Mouse (Mus musculus) brain, embryonic 14.5 days (tissue): ENCODE measurements around the gene Rxra. TPM values are rescaled to one million over a fixed set of nuclear protein-coding genes. Genes with fewer than 3 reads are reported as not detected.

Experiments used
- DNase-seq: peaks from one replicate; pipeline ENCODE4 v3.0.0-alpha.2; 2011; ENCODE audit warnings: low read depth
- CTCF ChIP-seq: fragments of 200-500 bp; IDR thresholded peaks from 2 replicates; pipeline ENCODE4 v1.5.1; 2012; ENCODE audit warnings: inconsistent platforms, mild to moderate bottlenecking, moderate library complexity, borderline replicate concordance; ENCODE audit not compliant: insufficient read depth, insufficient read length; ENCODE audit errors: extremely low read depth
- POLR2A ChIP-seq: fragments of 200-500 bp; IDR thresholded peaks from 2 replicates; pipeline ENCODE4 v1.6.1; 2012; ENCODE audit warnings: mild to moderate bottlenecking, inconsistent platforms, borderline replicate concordance; ENCODE audit not compliant: poor library complexity, insufficient read depth, insufficient read length, severe bottlenecking; ENCODE audit errors: extremely low read depth
- polyA plus RNA-seq: library from polyadenylated mRNA; depleted of rRNA; stranded (reverse); fragments of >200 nt; gene quantifications from 2 replicates; pipeline ENCODE4 v1.2.3, GENCODE M21; 2012

The Rxra gene
- polyA plus RNA-seq, 1 experiment = 20.4 TPM

DNA sequence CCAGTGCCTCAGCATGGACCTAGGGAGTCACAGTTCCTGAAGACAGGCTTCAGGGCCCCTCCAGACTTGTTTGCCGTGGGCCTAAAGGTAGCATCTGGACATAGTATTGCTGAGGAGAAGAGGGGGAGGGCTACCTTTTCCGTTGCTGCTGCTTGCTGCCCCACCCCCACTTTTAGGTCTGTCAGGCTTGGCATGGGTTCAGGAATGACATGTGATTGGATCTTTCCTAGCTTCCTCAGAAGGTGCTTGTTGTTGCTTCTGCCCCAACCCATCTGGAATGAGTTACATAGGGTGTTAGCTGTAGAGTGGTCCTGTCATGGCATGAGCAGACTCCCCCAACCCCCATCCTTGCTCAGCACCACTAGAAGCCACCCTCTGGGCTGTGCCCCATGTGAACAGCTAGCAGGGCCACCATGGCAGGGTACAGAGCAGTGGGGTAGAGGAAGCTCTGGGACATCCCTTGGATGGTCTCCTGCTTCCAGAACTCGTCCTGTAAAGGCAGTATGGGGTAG, 34.7 kb downstream of the Rxra start:
- TF ChIP-seq POLR2A (no peak), CTCF (no peak)
- DNase-seq = peak; percentile 65

GRCm38 (mm10) chr2:27712626-27713025, 36.4 kb downstream of the Rxra start:
- no peak for TF ChIP-seq POLR2A
- DNase-seq = no peak

DNA sequence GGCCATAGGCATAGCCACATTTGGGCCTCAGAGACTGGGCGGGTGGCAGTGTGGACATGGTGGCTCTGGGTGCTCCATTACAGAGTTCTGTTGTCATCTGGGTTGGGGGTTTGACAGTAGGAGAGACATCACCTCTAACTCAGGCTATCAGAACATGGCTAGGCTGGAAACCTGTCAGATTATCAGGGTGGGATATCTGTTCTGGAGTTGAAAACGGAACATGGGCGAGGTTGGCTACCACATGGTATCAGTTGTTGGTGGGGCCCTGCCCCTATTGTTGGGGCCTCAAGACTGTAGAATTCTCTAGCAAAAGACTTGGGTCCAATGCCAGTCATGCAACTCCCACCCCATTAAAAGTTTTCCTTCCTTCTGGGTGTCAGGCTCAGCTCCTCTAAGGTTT, 37.1 kb downstream of the Rxra start:
- no peak for TF ChIP-seq POLR2A
- no peak for TF ChIP-seq CTCF
- no peak for DNase-seq

GRCm38 (mm10) chr2:27714131-27714530, 37.9 kb downstream of the Rxra start:
- TF ChIP-seq CTCF (no peak), POLR2A (no peak)
- no peak for DNase-seq

DNA sequence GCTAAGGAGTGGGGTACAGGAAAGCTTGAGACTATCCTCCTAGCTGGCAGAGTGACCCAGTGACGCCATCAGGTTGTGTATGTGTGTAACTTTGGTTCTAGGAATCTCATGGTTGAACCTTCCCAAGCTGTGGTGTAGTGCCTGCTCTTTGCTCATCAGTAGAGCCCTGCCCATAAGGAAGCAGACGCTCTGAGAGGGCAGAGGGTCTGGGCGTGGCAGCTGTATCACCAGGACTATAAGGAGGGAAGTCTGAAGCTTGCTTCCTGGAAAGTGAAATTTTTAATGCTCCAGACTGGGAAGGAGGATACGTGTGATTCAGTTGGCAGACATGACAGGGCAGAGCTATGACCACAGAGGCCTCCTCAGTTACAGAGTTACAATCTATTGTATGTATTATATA, 39.0 kb downstream of the Rxra start:
- TF ChIP-seq CTCF (no peak), POLR2A (no peak)
- DNase-seq = no peak

- TF ChIP-seq POLR2A (no peak), CTCF (no peak)
- DNase-seq = no peak
These were observed 40.1 kb downstream of the Rxra start for GRCm38 (mm10) chr2:27716339-27716738.

DNA sequence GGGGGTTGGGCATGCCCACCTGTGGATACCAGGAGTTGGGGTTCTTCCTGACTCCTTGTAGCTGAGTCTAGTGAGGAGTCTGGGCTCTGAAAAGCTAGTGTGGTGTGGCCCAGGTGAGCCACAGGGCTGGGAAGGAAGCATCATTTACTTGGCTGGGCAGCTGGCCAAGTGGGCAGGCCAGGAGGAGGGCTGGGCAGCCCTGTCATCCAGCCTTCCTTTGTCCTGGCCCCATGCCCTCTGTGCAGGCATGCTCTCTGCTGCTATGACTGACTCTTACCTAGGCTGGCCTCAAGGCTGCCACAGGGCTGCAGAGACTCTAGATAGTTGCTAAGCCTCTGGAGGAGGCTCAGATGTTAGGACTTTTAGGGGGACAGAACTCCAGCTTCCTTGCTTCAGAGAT, 42.0 kb downstream of the Rxra start:
- TF ChIP-seq POLR2A (no peak), CTCF (no peak)
- peak; percentile 52 for DNase-seq

GRCm38 (mm10) chr2:27719601-27720000, 43.4 kb downstream of the Rxra start:
- no peak for TF ChIP-seq POLR2A
- TF ChIP-seq CTCF = no peak
- DNase-seq = peak; percentile 70

DNA sequence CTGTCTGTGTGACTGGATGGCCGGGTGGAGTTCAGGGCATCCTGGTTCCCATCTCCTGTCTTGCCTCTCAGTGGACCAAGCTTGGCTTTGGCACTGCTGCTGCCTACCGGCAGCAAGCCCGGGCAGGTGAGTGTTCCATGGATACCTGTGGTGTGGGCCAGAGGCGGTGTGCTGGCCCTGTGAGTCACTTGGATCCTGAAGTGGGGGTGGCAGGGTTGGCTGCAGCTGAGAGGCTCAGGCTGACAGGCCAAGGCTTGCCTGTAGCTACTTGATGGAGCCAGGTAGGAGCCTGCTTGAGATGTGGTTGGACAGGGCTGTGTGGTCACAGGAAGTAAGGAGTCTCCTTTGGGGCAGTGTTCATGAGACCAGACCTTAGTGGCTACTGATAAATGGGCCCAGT, 45.4 kb downstream of the Rxra start:
- TF ChIP-seq POLR2A = no peak
- TF ChIP-seq CTCF = no peak
- DNase-seq = no peak

DNA sequence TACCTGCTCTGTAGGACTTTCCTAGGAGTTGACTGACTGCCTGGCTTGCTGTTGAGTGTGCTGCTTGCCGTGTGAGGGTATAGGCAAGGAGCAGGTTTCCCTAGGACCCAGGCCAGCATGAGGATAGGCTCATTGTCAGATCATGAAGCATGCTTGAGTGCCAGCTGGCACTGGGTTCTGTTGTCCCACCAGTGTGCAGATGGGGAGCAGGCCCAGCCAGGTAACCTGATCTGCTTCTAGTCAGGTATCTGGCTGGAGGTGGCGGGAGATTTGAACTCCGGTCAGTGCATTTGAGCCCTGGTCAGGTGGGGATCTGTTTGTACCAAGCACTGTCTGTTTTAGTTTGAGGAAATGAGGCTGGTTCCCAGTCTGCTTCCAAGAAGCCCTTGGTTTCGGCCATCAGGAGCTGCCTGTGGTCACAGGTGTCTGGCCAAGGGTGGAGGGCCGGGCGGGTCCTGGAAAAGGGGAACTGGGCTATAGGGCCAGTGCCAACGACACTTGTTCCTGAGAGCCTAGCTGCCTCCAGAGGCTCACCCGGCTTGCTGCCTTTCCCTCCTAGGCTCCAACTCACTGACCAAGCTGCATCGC, 48.6 kb downstream of the Rxra start:
- TF ChIP-seq POLR2A (no peak), CTCF (no peak)
- no peak for DNase-seq

DNA sequence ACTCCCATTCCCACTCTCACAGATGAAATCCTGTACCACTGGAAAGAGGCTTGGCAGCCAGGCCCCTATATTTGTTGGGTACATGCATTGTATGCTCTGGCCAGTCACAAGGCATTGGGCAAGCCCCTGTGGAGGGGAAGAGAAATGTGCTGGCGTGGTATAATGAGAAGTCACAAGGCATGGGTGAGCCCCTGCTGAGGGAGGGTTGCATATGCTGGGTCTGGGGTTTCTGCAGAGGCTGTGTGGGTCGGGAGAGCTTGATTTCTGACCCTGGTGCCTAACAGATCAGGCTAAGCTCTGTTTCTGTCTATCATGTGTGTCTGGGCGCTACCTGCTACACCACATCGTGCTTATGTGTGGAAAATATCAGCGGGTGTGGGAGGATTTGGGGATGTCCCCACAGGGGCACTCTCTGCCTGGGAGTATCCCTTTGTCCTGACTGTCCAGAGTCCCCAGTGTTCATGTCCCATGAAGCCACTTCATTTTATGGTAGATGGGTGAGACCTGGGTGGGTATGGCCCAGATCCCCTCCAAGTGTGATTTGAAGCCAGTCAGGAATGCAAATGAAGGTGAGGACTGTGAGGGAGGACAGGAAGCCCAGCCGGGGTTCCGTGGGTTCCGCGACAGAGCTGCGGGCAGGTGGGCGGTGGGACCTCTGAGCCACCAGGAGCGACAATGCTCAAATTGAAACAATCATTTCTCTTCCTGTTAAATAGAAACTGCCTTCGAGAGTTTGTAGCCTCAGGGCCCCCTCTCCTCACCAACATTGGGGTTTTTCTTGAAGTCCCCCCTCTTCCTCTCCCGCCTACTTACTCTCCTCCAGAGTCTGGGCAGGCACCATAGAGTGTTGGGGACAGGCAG, 52.0 kb downstream of the Rxra start:
- no peak for DNase-seq

GRCm38 (mm10) chr2:27729009-27729408, 52.8 kb downstream of the Rxra start:
- TF ChIP-seq POLR2A = no peak
- no peak for DNase-seq

More for the DNA sequence above, 52.0 kb downstream of the Rxra start:
- TF ChIP-seq POLR2A = no peak
- TF ChIP-seq CTCF = no peak
